18 mouse cellular contexts compared by ENCODE assay signal in genomic region chr3:146292515-146292914, GRCm38 (mm10).
DNase-seq lines count a peak whose midpoint lies in the region; ATAC-seq lines count a peak whose summit lies in the region.
"Had no signal": no experiment of that assay in that cellular context is flagged by ENCODE, and none has a peak within 500 bp of the region (broad histone marks: within the 10 kb centered on the region; RNA-seq: fewer than 3 reads in every experiment).

No protein-coding gene starts in this region.

- no peaks in the 10 kb centered on the region for H3K36me3 ChIP-seq in liver, embryonic 16.5 days (ENCODE audit: control insufficient read depth, insufficient read depth)
- H3K36me3 ChIP-seq in liver, embryonic 12.5 days = no peaks in the 10 kb centered on the region
- no peaks in the 10 kb centered on the region for H3K36me3 ChIP-seq in intestine, embryonic 16.5 days (ENCODE audit: control insufficient read depth, insufficient read depth, low read length)
- H3K36me3 ChIP-seq: embryonic facial prominence, embryonic 10.5 days; embryonic facial prominence, embryonic 12.5 days; forebrain, embryonic 15.5 days had no signal

- H3K9me3 ChIP-seq in liver, embryonic 16.5 days (replicated peaks; ENCODE audit: control insufficient read depth, low read length) = no peaks in the 10 kb centered on the region
- no peaks in the 10 kb centered on the region for H3K9me3 ChIP-seq in liver, embryonic 12.5 days (replicated peaks)
- no peaks in the 10 kb centered on the region for H3K9me3 ChIP-seq in intestine, embryonic 16.5 days (ENCODE audit: control insufficient read depth, low read length)
- H3K9me3 ChIP-seq: embryonic facial prominence, embryonic 10.5 days; embryonic facial prominence, embryonic 12.5 days; forebrain, embryonic 13.5 days; forebrain, embryonic 15.5 days had no signal

- no peaks in the 10 kb centered on the region for H3K27me3 ChIP-seq in liver, embryonic 16.5 days (ENCODE audit: control insufficient read depth, insufficient read depth, low read depth, low read length)
- no peaks in the 10 kb centered on the region for H3K27me3 ChIP-seq in liver, embryonic 12.5 days (replicated peaks)
- H3K27me3 ChIP-seq in intestine, embryonic 16.5 days (replicated peaks; ENCODE audit: control insufficient read depth, insufficient read depth, low read length) = no peaks in the 10 kb centered on the region
- H3K27me3 ChIP-seq: embryonic facial prominence, embryonic 12.5 days; forebrain, embryonic 13.5 days; forebrain, embryonic 15.5 days had no signal

- no peak overlapping the region for H3K4me3 ChIP-seq in liver, embryonic 16.5 days (ENCODE audit: low read depth, low read length)
- H3K4me3 ChIP-seq in liver, embryonic 12.5 days = no peak overlapping the region
- no peak overlapping the region for H3K4me3 ChIP-seq in intestine, embryonic 16.5 days (ENCODE audit: low read length)
- H3K4me3 ChIP-seq: embryonic facial prominence, embryonic 10.5 days; embryonic facial prominence, embryonic 12.5 days; forebrain, embryonic 13.5 days; forebrain, embryonic 15.5 days had no signal

- 42% methylated on average over 5 of the region's 5 CpGs for WGBS in liver, embryonic 16.5 days (ENCODE audit: insufficient replicate concordance)
- WGBS in liver, embryonic 12.5 days (ENCODE audit: insufficient replicate concordance) = 65% methylated on average over 5 of the region's 5 CpGs
- 43% methylated on average over 5 of the region's 5 CpGs for WGBS in intestine, embryonic 16.5 days
- WGBS in large intestine, adult 2 months = 22% methylated on average over 5 of the region's 5 CpGs

- 0 out of 2 replicates have a peak, but pooled peaks have one; percentile 27 for ATAC-seq in liver, embryonic 16.5 days (ENCODE audit: low read depth)
- no peak for ATAC-seq in liver, embryonic 12.5 days
- ATAC-seq in intestine, embryonic 16.5 days = peak; percentile 98
- ATAC-seq: forebrain, embryonic 13.5 days; forebrain, embryonic 15.5 days had no signal

- H3K27ac ChIP-seq in liver, embryonic 16.5 days (ENCODE audit: low read length) = no peak overlapping the region
- H3K27ac ChIP-seq in liver, embryonic 12.5 days = no peak overlapping the region
- no peak overlapping the region for H3K27ac ChIP-seq in intestine, embryonic 16.5 days (ENCODE audit: low read length)
- H3K27ac ChIP-seq: embryonic facial prominence, embryonic 10.5 days; embryonic facial prominence, embryonic 12.5 days; forebrain, embryonic 13.5 days; forebrain, embryonic 15.5 days had no signal

- no peaks in the 10 kb centered on the region for H3K4me1 ChIP-seq in liver, embryonic 16.5 days (ENCODE audit: control insufficient read depth, low read depth, low read length)
- no peaks in the 10 kb centered on the region for H3K4me1 ChIP-seq in liver, embryonic 12.5 days
- H3K4me1 ChIP-seq in intestine, embryonic 16.5 days (ENCODE audit: control insufficient read depth, insufficient read depth, low read length) = no peaks in the 10 kb centered on the region
- H3K4me1 ChIP-seq: embryonic facial prominence, embryonic 10.5 days; embryonic facial prominence, embryonic 12.5 days; forebrain, embryonic 13.5 days; forebrain, embryonic 15.5 days had no signal

- H3K4me2 ChIP-seq in liver, embryonic 16.5 days (ENCODE audit: low read depth, low read length) = no peak overlapping the region
- no peak overlapping the region for H3K4me2 ChIP-seq in liver, embryonic 12.5 days
- no peak overlapping the region for H3K4me2 ChIP-seq in intestine, embryonic 16.5 days (ENCODE audit: low read depth, low read length)
- H3K4me2 ChIP-seq: embryonic facial prominence, embryonic 12.5 days; forebrain, embryonic 13.5 days; forebrain, embryonic 15.5 days had no signal

- H3K9ac ChIP-seq in liver, embryonic 16.5 days (ENCODE audit: low read depth, low read length) = no peak overlapping the region
- H3K9ac ChIP-seq in liver, embryonic 12.5 days = no peak overlapping the region
- H3K9ac ChIP-seq in intestine, embryonic 16.5 days (ENCODE audit: low read depth, low read length) = no peak overlapping the region
- H3K9ac ChIP-seq: embryonic facial prominence, embryonic 12.5 days; forebrain, embryonic 13.5 days; forebrain, embryonic 15.5 days had no signal

- DNase-seq in large intestine, adult 2 months (ENCODE audit: low read depth, low spot score) = peak; percentile 37
- DNase-seq in cerebellum, adult 9-10 months = no peak
- DNase-seq in testis, postnatal 14 days (ENCODE audit: low spot score) = no peak
- DNase-seq: adrenal gland, adult 2 months; adrenal gland, postnatal 10 days; adrenal gland, postnatal 25 days; cerebellum, adult 11 months; cerebellum, adult 18-20 months; cerebellum, adult 8-10 months; cerebellum, postnatal 10 days; cerebellum, postnatal 25 days had no signal
